Mouse (Mus musculus): ENCODE measurements around the gene Kdm8.
"Not testable (repeated sequence)": the region's sequence is repeated elsewhere in the genome, so short reads cannot be mapped to it uniquely, and the experiment has no call there.

Gene Kdm8

DNA sequence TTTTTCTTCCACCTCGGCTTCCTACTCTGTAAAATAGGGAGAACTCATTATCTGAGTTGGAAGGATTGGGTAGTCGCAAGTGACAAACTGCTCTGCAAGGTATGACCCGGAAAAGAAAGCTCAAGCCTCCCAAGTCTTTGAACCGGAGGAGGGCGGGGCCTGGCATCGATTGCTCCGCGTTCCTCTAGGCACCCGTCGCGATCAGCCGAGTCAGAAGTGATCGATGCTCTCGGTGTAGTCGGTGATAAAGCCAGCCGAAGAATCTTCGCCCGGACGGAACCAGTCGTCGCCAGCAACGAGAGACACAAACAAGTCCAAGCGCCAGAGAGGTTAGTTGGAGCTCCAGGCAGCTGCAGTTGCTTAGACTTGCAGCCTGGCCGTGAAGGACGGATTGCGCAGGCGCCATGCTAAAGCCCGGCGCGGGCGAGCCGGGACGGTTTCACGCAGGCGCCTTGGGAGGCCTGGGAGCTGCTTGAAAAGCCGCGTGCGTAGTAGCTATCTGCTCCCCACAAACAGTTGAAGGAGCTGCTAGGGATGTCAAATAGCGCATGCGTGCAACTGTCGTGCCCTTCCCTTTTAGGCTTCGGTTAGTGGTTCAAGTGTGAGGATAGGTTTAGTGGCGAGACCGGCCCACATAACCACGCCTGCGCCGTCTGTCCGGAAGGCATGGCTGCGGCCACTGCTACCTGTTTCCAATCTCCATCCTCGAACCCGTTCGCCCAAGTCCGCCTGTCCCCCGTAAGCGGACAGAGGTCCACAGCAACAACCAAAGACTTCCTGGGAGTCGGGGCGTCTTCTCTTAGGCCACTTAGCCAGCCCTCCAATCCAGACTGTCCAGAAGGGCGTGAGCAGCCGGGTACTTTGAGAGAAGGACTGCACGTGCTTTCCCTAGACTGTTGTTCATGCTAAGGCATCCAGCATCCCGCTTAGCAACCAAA lies at the start of gene Kdm8:
TSS of gene Kdm8 (plus strand) at position 213 of the 938 bp plus-strand sequence.
- DNase-seq = peak; percentile 90

GRCm38 (mm10) chr7:125398116-125398515 lies 46.4 kb upstream of the Kdm8 start:
- DNase-seq = no peak

DNA sequence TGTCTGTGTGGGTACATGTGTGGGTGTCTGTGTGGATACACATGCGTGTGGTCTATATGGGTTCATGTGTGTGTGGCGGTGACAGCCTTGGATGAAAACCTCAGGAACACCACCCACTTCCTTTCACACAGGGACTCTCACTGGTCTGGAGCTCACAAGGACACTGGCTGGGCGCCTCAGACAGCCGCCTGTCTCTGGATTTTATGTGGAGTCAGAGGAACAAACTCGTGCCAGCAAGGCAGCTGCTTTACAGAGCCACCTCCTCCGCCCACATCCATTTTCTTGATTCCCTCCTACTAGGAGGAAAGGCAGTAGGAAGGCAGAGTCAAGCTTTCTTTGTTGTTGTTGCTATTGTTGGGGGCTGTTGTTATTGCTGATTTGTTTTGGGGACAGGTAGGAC lies 45.8 kb upstream of the Kdm8 start:
- no peak for DNase-seq

DNA sequence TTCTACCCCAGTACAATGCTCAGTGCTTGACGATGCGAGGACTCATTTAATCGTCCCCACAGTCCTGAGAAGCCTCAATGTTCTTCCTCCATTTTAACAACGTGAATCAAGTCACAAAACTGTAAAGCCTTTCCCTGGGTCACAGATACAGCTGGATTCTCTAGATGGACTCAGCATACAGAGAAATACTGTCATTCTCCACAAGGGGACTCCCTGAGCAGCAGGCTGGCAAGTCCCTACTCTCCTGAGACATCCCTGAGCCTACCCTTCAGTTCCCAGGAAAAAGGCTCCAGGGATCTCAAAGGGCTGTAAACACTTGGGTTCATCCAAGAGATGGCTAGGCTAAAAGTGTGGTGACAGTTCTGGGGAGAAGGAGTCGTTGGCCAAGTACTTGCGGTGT lies 37.3 kb upstream of the Kdm8 start:
- DNase-seq = no peak

DNA sequence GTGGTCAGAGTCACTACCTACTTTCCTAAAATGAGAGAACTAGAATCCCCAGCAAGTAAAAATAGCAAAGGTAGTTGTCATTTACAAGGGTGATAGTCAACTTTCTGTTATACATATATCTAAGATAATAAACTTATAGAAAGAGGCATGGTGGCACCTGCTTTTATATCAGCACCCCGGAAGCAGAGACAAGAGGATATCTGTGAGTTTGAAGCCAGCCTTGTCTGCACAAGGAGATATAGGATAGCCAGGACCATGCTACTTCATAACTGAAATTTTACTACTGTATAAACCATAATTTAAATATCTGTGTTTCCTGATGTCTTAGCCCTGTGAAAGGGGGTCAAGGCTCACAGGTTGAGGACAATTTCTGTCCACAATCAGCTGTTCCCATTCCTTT lies 29.4 kb upstream of the Kdm8 start:
- no peak for DNase-seq

DNA sequence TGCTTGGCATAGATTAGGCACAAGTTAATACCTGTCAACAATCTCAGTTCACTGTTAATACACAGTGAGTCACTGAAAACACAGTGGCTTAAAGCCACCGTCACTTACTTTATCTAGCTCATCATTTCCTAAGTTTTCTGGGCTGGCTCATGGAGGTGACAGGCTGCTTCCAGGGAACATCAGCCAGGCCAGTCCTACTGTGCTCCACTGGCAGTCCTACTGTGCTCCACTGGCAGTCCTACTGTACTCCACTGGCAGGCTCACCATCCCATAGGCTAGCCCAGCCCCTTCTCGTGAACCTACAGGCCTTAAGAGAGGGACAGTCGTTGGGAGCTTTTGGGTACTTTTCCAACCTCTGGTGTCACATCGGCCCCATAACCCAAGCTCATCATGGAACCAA lies 28.7 kb upstream of the Kdm8 start:
- no peak for DNase-seq

GRCm38 (mm10) chr7:125416762-125417161 lies 27.7 kb upstream of the Kdm8 start:
- DNase-seq = no peak

DNA sequence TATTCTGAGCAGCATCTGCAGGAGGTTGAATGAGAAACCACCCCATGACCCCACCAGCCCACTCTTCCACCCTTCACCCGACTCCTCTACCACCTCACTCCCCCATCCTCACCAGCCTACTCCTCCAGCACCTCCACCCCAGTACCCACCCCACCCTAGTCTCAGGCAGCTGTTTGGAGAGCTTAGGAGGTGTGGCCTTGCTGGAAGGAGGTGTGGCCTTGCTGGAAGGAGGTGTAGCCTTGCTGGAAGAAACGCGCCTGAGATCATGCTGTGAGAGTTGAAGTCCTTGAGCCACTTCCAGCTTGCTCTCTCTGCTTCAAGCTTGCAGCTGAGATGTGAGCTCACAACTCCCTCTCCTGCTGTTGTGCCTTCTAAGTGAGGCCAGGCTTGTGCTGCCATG lies 26.1 kb upstream of the Kdm8 start:
- no peak for DNase-seq

GRCm38 (mm10) chr7:125420190-125420589 lies 24.3 kb upstream of the Kdm8 start:
- no peak for DNase-seq

DNA sequence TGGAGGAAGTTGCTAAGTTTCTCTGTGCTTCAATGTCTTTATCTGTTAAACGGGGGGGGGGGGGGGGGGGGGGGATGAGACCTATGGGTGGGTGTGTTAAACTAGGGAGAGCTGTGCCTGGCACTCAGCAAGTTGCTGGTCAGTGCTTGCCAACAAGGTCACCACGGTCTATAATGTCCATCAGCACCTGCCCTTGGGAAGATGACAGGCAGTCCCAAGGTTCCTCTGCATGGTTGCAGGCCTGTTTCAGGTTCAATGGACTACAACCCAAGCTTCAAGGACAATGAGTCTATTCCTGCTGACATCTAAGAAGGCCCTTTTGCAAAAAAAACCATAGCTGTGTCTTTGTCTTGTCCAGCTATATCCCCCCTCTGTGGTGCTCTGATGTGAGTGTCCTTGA lies 22.6 kb upstream of the Kdm8 start:
- DNase-seq = no peak

GRCm38 (mm10) chr7:125423056-125423455 lies 21.4 kb upstream of the Kdm8 start:
- no peak for DNase-seq

DNA sequence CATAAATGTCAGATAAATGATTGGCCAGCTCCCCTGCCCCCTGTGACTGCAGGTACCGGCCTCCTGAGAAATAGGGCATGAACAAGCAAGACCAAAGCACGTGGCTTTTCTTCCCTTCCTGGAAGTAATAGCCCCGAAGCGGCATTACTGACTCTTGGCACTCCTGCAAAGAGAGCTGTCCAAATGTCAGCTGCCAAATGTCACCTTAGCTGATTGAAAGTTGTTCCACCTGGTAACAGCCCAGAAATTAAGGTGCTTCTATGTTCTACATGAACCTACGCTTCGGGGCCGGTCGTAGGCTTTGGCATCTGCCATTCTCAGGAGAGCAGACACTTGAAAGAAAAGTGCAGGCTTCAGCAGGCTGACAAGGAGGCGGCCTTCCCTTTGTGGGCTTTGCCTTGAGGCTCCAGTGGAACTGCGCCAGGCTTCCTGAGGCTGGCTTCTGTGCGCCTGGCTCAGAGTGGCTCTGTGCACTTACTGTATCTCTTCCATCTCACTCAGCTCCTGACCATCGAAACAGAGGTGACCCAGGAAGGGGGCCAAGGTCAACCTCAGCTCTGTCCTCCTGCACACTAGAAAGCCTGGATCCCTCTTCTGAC lies 16.9 kb upstream of the Kdm8 start:
- DNase-seq = peak; percentile 71

GRCm38 (mm10) chr7:125428381-125428780 lies 16.1 kb upstream of the Kdm8 start:
- DNase-seq = no peak

- DNase-seq = not testable (repeated sequence)
Measured at GRCm38 (mm10) chr7:125428816-125429500, 15.5 kb upstream of the Kdm8 start.

DNA sequence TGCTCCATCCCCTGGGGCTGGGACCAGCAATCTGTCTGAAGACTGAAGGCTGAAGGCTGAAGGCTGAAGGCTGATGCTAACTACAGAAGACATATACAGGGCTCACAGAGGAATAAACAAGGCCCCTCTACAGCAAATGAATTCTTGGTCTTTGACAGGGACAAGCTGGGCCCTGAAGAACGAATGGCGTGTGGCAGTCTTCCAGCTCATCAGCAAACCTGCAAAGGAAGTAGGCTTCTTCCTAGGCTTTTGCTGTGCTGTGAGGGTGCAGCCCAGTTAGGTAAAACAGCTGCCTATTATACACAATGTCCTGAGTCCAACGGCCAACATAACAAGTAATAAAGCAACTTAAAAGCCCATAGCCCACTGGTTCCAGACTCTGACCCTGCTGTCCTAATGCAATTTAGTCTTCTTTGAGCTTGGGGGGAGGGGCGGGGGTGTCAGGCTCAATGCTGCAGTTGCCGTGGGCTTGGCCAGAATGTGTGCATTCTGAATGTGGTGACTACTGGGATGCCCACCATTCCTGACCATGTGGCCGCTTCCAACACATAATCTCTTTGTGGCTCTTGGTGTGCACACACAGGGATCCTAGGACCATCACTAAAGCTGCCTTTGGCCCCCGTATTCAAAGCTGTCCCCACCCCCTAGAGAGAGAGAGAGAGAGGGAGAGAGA lies 14.2 kb upstream of the Kdm8 start:
- no peak for DNase-seq

DNA sequence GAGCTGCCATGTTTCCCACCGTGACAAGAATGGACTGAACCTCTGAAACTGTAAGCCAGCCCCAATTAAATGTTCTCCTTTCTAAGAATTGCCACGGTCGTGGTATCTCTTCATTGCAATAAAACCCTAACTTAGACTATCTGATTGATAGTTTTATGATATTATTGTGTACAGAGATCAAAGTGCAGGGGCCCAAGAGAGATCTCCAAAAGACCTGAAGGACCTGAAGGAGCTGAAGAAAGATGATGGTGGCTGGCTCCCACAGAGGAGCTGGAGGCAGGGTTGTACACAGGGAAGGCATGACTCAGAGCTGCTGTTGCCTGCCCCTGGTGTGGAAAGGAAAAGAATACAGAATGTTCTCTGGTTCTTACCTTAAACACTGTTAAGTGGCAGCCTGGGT lies 10.6 kb upstream of the Kdm8 start:
- no peak for DNase-seq

DNA sequence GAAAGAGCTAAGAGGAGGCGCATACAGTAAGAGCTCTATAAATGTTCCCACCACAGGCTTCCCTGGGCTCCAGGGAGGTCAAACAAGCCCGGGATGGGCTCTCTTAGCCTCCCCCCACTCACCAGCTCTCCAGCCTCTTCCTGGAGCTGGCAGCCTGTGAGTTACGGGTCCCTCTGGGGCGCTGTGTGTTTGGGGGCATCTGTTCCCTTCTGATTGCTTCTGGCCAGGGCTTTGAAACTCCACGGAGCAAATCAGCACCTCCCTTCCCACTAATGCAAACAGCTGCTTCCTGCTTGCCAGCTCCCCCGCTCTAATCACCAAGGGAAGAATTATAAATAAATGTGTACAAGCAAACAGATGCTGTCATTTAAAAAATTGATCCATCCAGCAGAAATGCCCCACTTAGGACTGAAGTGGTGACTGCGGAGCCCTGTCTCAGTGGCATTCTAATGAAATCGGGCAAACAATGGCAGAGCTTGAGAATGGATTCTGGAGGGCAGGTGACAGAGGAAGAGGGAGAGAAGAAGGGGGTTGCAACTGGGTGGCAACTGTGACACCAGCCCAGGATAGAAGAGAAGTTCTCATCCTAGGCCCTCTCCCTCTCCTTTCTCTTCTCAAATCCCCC lies 9.7 kb upstream of the Kdm8 start:
- DNase-seq = no peak

GRCm38 (mm10) chr7:125442323-125442722 lies 2.2 kb upstream of the Kdm8 start:
- DNase-seq = no peak

GRCm38 (mm10) chr7:125444076-125444463 lies 406 bp upstream of the Kdm8 start:
- peak; percentile 21 for DNase-seq

GRCm38 (mm10) chr7:125450678-125451077 lies 6.2 kb downstream of the Kdm8 start:
- DNase-seq = no peak

DNA sequence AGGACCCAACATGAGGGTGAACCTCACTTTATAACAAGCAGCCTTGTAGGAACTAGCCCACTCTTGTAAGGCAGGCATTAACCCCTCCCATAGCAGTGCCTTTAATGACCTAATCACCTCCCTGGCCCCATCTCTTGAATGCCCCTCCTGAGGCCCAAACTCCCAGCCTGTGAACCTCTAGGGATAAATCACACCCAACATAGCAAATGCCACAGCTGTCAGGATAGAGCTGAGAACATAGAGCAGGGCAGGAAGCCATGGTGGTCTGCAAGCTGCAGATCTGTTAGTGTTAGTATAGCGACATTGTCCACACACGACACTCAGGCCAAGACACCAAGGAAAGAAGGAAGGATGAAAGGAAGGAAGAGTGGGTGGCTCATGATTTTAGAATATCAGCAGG lies 6.6 kb downstream of the Kdm8 start:
- no peak for DNase-seq

DNA sequence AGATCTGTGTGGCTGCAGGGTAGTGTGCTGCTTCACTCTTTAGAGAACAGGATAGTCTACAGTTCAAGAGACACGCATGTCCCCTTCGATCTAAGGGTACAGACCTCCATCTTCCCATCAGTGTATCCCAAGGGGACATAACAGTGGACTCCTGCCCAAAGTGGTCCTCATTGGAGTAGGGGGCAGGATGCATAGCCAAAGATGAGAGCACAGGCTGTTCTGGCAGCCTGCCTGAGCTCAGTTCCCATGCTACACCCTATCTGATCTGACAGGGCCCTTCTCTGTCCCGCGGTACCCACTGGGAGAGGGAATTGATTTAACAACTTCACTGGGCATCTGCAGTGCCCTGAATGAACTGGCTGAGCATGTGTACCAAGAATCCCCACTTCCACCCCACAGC lies 9.2 kb downstream of the Kdm8 start:
- DNase-seq = no peak

DNA sequence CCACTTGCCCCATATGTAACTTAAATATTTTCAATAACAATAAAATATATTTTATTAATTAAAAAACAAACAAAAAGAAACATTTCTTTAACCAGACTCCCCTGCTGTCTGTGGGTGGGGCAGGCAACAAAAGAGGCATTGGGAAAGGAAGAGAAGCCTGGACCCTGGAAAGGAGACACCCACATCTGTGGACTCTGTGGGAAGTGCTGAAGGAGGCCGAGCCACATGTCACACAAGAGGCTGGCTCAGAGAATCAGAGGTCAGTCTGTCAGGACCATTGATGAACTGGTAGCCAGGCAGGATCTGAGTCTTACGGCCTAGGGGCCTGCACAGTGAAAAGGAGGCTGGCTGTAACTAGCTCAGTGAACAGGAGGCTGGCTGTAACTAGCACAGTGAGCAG lies 17.7 kb downstream of the Kdm8 start:
- no peak for DNase-seq

Measured in cerebellum, adult 11 months (tissue).